Mouse (Mus musculus) thymus, adult 2 months (tissue): ENCODE measurements at regions not wholly inside any gene's neighbourhood (a gene's known extent, or its start where the extent isn't known, plus 50 kb on each side); places are given as distances from the start of the nearest gene placed in this dataset.

Experiments used
- CTCF ChIP-seq: fragments of 200-500 bp; IDR thresholded peaks from 2 replicates; pipeline ENCODE4 v1.5.1; 2012; ENCODE audit warnings: mild to moderate bottlenecking, control low read depth, low read length, moderate library complexity, borderline replicate concordance; ENCODE audit not compliant: control insufficient read depth, poor library complexity, insufficient read depth; ENCODE audit errors: extremely low read depth
- POLR2A ChIP-seq: fragments of 200-500 bp; IDR thresholded peaks from 2 replicates; pipeline ENCODE4 v1.6.1; 2012; ENCODE audit warnings: mild to moderate bottlenecking, low read length, control low read depth, moderate library complexity; ENCODE audit not compliant: control insufficient read depth, poor library complexity, insufficient read depth; ENCODE audit errors: extremely low read depth

- TF ChIP-seq CTCF (no peak), POLR2A (no peak)
Measured at GRCm38 (mm10) chr9:30175376-30175775, 212.4 kb upstream of the Ntm start.
